ENCODE assay signal across 26 mouse cellular contexts in the genomic region with DNA sequence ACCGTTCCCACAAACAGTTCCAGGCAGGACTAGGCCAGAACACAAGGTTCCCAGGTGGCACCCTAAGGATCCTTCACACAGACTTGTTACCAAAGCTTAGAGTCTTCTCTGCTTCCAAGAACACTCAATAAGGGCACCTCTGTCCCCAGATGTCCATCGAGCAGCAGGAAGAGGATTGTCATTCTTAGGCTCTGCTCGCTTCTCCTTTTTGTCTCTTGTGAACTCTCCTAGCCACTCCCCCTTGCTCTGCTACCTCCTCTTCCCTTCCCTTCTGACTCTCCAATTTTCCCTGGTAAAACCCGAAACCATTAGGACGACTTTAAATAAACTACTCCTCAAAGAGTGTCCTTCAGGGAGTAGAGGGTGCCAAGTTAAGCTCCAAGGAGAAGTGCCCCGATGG.
DNase-seq lines count a peak whose midpoint lies in the region; ATAC-seq lines count a peak whose summit lies in the region.
"Had no signal": no experiment of that assay in that cellular context is flagged by ENCODE, and none has a peak within 500 bp of the region (broad histone marks: within the 10 kb centered on the region; RNA-seq: fewer than 3 reads in every experiment).

No protein-coding gene starts in this region.

- ATAC-seq in forebrain, embryonic 11.5 days (replicated peaks; ENCODE audit: low FRiP score), result no peak
- ATAC-seq in forebrain, embryonic 15.5 days (replicated peaks), result no peak
- peak; percentile 63; the same call in 1 of the 2 replicates for ATAC-seq in megakaryocyte, adult 5-6 weeks (ENCODE audit: poor library complexity, severe bottlenecking)
- ATAC-seq: activated CD4-positive, CD25-positive, alpha-beta regulatory T cell, adult 4 months; forebrain, postnatal 0 days had no signal

- no peaks in the 10 kb centered on the region for H3K36me3 ChIP-seq in forebrain, embryonic 11.5 days (ENCODE audit: control insufficient read depth, insufficient read depth, low read length)
- no peaks in the 10 kb centered on the region for H3K36me3 ChIP-seq in forebrain, embryonic 15.5 days
- H3K36me3 ChIP-seq: forebrain, embryonic 12.5 days; G1E; hindbrain, embryonic 12.5 days; hindbrain, embryonic 15.5 days had no signal

- peak; percentile 20 for DNase-seq in forebrain, embryonic 11.5 days (ENCODE audit: low spot score)
- peak; percentile 4 for DNase-seq in urinary bladder, adult 2 months (ENCODE audit: low spot score)
- DNase-seq in urinary bladder, adult 18-20 months (ENCODE audit: low spot score in 2 of 2), result no peak
- DNase-seq in testis, postnatal 10 days (ENCODE audit: low spot score), result no peak
- DNase-seq in spleen, postnatal 14 days (ENCODE audit: low spot score in 2 of 2), result no peak
- DNase-seq: adrenal gland, adult 8-10 months; adrenal gland, postnatal 25 days; B cell, adult 2 months; cerebellum, adult 11-12 months; cerebellum, adult 8-10 months; cerebellum, postnatal 10 days; cerebellum, postnatal 36 days; embryo, embryonic 11 days; forebrain, postnatal 0 days; gastrocnemius, adult 2 months; gastrocnemius, postnatal 14 days had no signal

- 84% methylated on average over 6 of the region's 6 CpGs for WGBS in forebrain, embryonic 11.5 days
- 73% methylated on average over 6 of the region's 6 CpGs for WGBS in forebrain, embryonic 15.5 days

- no peaks in the 10 kb centered on the region for H3K9me3 ChIP-seq in forebrain, embryonic 11.5 days (ENCODE audit: control insufficient read depth, low read length)
- H3K9me3 ChIP-seq in forebrain, embryonic 15.5 days, result no peaks in the 10 kb centered on the region
- H3K9me3 ChIP-seq: forebrain, embryonic 12.5 days; G1E; hindbrain, embryonic 12.5 days; hindbrain, embryonic 15.5 days had no signal

- H3K9ac ChIP-seq in forebrain, embryonic 11.5 days (ENCODE audit: low read length), result no peak overlapping the region
- no peak overlapping the region for H3K9ac ChIP-seq in forebrain, embryonic 15.5 days (replicated peaks)
- H3K9ac ChIP-seq: forebrain, embryonic 12.5 days; forebrain, postnatal 0 days; hindbrain, embryonic 12.5 days; hindbrain, embryonic 15.5 days had no signal

- no peak overlapping the region for H3K4me2 ChIP-seq in forebrain, embryonic 11.5 days (ENCODE audit: low read depth, low read length, severe bottlenecking)
- H3K4me2 ChIP-seq in forebrain, embryonic 15.5 days (replicated peaks), result no peak overlapping the region
- H3K4me2 ChIP-seq: forebrain, embryonic 12.5 days; heart, embryonic 11.5 days; hindbrain, embryonic 12.5 days; hindbrain, embryonic 15.5 days had no signal

- H3K27ac ChIP-seq in forebrain, embryonic 11.5 days (ENCODE audit: low read depth, low read length), result no peak overlapping the region
- no peak overlapping the region for H3K27ac ChIP-seq in forebrain, embryonic 15.5 days (replicated peaks)
- H3K27ac ChIP-seq: gastrocnemius, adult 2 months; heart, adult 2 months; hindbrain, embryonic 12.5 days; hindbrain, embryonic 15.5 days had no signal

- no peaks in the 10 kb centered on the region for H3K4me1 ChIP-seq in forebrain, embryonic 11.5 days (replicated peaks; ENCODE audit: control insufficient read depth, insufficient read depth, low read length)
- 0 out of 2 replicates have a peak, but pooled peaks cover 10% of the 10 kb centered on the region for H3K4me1 ChIP-seq in forebrain, embryonic 15.5 days
- H3K4me1 ChIP-seq: hindbrain, embryonic 15.5 days had no signal

- H3K4me3 ChIP-seq in forebrain, embryonic 11.5 days (ENCODE audit: low read depth, low read length), result no peak overlapping the region
- no peak overlapping the region for H3K4me3 ChIP-seq in forebrain, embryonic 15.5 days
- H3K4me3 ChIP-seq: forebrain, embryonic 12.5 days; gastrocnemius, adult 2 months; heart, adult 2 months; hindbrain, embryonic 12.5 days; hindbrain, embryonic 15.5 days had no signal

- peaks cover 15% of the 10 kb centered on the region for H3K27me3 ChIP-seq in forebrain, embryonic 11.5 days (ENCODE audit: control insufficient read depth, insufficient read depth, low read length)
- peaks cover 2% of the 10 kb centered on the region; the same call in 1 of the 2 replicates for H3K27me3 ChIP-seq in forebrain, embryonic 15.5 days
- H3K27me3 ChIP-seq: CH12.LX had no signal

Comparison
In these comparisons a context has a peak if more than half of its experiments do, and no peak if none do; other contexts are left out.
1. DNase-seq: peak in forebrain, embryonic 11.5 days (single experiment) and urinary bladder, adult 2 months (single experiment); none in urinary bladder, adult 18-20 months (0 of 2), testis, postnatal 10 days (single experiment) and spleen, postnatal 14 days (0 of 2).